Mouse (Mus musculus) liver, embryonic 11.5 days (tissue): ENCODE results near the gene Mpv17. TPM values are rescaled to one million over a fixed set of nuclear protein-coding genes. Genes with fewer than 3 reads are reported as not detected.

Experiments used
- ATAC-seq: fragments of 200-750 bp; cut with Nextera tagmentation; replicated peaks from 2 replicates; pipeline ENCODE4 v1.8.0; 2017; ENCODE audit warnings: moderate number of reproducible peaks, mild to moderate bottlenecking, moderate TSS enrichment, moderate library complexity; ENCODE audit not compliant: low FRiP score
- DNase-seq: peaks from one replicate; pipeline ENCODE4 v3.0.0-alpha.2; 2017; ENCODE audit warnings: low spot score
- H3K27ac ChIP-seq: fragments of 300-500 bp; sonication (generic); 2 replicates; pipeline ENCODE4 v1.5.1; 2014; ENCODE audit warnings: mild to moderate bottlenecking, low read depth, low read length, control low read depth
- H3K27me3 ChIP-seq: fragments of 300-500 bp; sonication (generic); replicated peaks from 2 replicates; pipeline ENCODE4 v1.6.1; 2014; ENCODE audit warnings: low read length, mixed read lengths; ENCODE audit not compliant: control insufficient read depth, insufficient read depth
- H3K36me3 ChIP-seq: fragments of 300-500 bp; sonication (generic); 2 replicates; pipeline ENCODE4 v1.6.1; 2014; ENCODE audit warnings: mild to moderate bottlenecking, low read length, moderate library complexity, mixed read lengths; ENCODE audit not compliant: control insufficient read depth, insufficient read depth
- H3K4me1 ChIP-seq: fragments of 300-500 bp; sonication (generic); replicated peaks from 2 replicates; pipeline ENCODE4 v1.6.1; 2014; ENCODE audit warnings: low read length, mixed read lengths; ENCODE audit not compliant: control insufficient read depth, insufficient read depth
- H3K4me2 ChIP-seq: fragments of 300-500 bp; sonication (generic); 2 replicates; pipeline ENCODE4 v1.6.1; 2014; ENCODE audit warnings: mild to moderate bottlenecking, control low read depth, moderate library complexity
- H3K4me3 ChIP-seq: fragments of 300-500 bp; sonication (generic); 2 replicates; pipeline ENCODE4 v1.5.1; 2014; ENCODE audit warnings: low read depth, low read length, control low read depth
- H3K9ac ChIP-seq: fragments of 300-500 bp; sonication (generic); 2 replicates; pipeline ENCODE4 v1.6.1; 2014; ENCODE audit warnings: low read depth, low read length, control low read depth
- H3K9me3 ChIP-seq: fragments of 300-500 bp; sonication (generic); 2 replicates; pipeline ENCODE4 v1.6.1; 2016; ENCODE audit warnings: low read length, inconsistent platforms, mixed read lengths; ENCODE audit not compliant: control insufficient read depth
- WGBS: fragments of 180-500 bp; shearing (Covaris S2); extraction: QIAGEN DNeasy Blood & Tissue Kit; methylation state at CpG from one replicate; pipeline ENCODE4 v1.1.7; 2014; 5-methylcytosine and 5-hydroxymethylcytosine counted together
- polyA plus RNA-seq: library from polyadenylated mRNA; unstranded; fragments of >200 nt; fragmentation: Nextera tagmentation; extraction: Ambion mirVana; gene quantifications from 2 replicates; pipeline ENCODE4 v1.2.1, GENCODE M21; 2014

Mpv17 gene
- polyA plus RNA-seq, 1 experiment from 2014 or later: 50.4 TPM

DNA sequence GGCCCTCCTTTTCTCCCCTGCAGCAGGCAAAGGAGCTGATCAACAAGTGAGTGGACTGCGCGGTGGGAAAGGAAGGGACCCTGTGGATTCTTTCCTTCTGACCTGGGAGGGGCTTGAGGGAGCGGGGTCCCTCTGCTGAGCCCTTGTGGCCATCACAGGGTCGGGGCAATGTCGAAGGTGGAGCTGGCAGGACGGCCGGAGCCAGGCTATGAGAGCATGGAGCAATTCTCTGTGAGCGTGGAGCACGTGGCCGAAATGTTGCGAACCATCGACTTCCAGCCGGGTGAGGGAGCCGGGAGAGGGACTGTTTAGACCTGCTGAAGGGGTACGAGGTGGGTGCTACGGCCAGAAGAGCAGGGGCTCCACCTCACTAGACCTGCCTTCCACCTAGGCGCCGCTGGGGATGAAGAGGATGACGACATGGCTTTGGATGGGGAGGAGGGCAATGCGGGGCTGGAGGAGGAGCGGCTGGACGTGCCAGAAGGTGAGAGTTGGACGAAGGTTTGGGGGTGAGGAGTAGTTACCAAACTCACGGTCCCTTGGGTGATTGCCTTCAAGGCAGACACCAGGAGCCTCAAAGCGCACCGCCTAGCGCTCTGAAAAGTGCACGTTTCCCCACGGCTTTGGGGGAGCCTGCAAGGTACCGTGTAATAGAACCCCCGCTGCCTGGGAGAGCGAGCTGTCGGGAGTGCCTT is 17.2 kb downstream of the Mpv17 start:
- Histone ChIP-seq H3K36me3 (no peaks in the 10 kb centered on the region; the same call in 1 of the 2 replicates), H3K27me3 (peaks cover 63% of the 10 kb centered on the region), H3K4me2 (no peak overlapping the region), H3K9me3 (no peaks in the 10 kb centered on the region), H3K27ac (no peak overlapping the region), H3K9ac (no peak overlapping the region), H3K4me1 (no peaks in the 10 kb centered on the region), H3K4me3 (no peak overlapping the region)
- WGBS: 3% methylated on average over 33 of the region's 33 CpGs
- DNase-seq: no peak
- no peak for ATAC-seq

DNA sequence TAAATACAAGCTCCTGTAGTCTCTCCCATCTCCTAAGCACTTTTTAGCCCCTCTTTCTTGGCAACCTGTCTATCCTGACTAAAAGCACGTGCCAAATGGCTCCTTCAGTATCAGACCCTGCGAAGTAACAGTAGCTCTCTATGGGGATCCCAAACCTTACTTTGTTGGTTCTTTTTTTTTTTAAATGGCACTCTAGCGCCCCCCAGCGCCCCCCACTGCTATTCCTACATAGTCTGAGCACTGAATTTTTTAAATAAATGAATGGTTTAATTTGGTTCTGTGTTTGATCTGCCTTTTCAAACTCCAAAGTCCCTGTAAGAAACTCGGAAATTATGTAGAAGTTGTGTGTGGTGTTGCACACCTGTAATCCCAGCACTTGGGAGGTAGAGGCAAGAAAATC is 28.0 kb downstream of the Mpv17 start:
- WGBS: 32% methylated on average over 5 of the region's 5 CpGs
- DNase-seq: no peak
- Histone ChIP-seq H3K4me2 (no peak overlapping the region), H3K27me3 (peaks cover 3% of the 10 kb centered on the region; the same call in 1 of the 2 replicates), H3K9ac (no peak overlapping the region), H3K27ac (no peak overlapping the region), H3K4me1 (no peaks in the 10 kb centered on the region), H3K36me3 (no peaks in the 10 kb centered on the region), H3K9me3 (no peaks in the 10 kb centered on the region), H3K4me3 (no peak overlapping the region)
- ATAC-seq: no peak

DNA sequence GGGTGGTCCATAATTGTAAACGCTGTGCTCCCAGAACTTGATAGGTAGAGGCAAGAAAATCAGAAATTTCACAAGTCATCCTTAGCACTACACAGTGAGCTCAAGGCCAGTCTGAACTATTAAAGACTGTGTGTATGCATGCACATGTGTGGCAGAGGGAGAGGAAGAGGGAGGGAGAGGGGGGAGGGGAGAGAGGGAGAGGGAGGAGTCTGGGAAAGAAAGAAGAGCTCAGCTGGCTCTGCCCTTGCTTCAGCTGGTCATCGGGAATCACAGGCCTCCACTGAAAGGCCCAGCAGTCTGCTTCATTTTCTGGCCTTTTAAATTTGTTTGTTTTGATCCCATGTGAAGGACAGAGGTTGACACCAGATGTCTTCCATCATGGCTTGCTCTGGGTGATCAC is 30.6 kb downstream of the Mpv17 start:
- H3K9me3 ChIP-seq: no peaks in the 10 kb centered on the region
- H3K27me3 ChIP-seq: no peaks in the 10 kb centered on the region
- no peak overlapping the region for H3K9ac ChIP-seq
- no peaks in the 10 kb centered on the region for H3K36me3 ChIP-seq
- no peaks in the 10 kb centered on the region for H3K4me1 ChIP-seq
- H3K4me2 ChIP-seq: no peak overlapping the region
- 68% methylated on average over 2 of the region's 2 CpGs for WGBS
- H3K4me3 ChIP-seq: no peak overlapping the region
- H3K27ac ChIP-seq: no peak overlapping the region
- ATAC-seq (no peak), DNase-seq (no peak)

DNA sequence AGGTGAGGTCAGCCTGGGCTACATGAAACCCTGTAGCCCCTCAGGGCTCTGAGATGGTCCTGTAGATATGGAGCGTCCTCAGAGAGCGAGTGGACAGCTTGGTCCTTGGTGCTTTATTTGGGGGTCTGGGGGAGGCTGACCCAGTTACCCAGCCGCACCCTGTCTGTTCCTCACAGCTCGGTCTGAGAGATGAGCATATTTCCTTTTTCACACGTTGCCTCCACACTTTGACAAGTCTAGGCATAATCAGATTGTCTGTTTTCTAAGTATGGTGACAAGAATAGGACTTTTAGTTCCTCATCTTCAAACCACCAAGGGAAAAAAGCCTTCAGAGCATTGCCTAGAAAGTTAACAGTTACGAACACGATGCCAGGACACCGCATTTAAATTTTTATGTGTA is 32.9 kb downstream of the Mpv17 start:
- H3K4me3 ChIP-seq: no peak overlapping the region
- H3K27me3 ChIP-seq: 0 out of 2 replicates have a peak, but pooled peaks cover 6% of the 10 kb centered on the region
- no peaks in the 10 kb centered on the region for H3K9me3 ChIP-seq
- H3K36me3 ChIP-seq: no peaks in the 10 kb centered on the region
- no peak overlapping the region for H3K27ac ChIP-seq
- WGBS: 65% methylated on average over 8 of the region's 8 CpGs
- ATAC-seq: no peak
- H3K9ac ChIP-seq: no peak overlapping the region
- no peak overlapping the region for H3K4me2 ChIP-seq
- no peaks in the 10 kb centered on the region for H3K4me1 ChIP-seq
- no peak for DNase-seq

DNA sequence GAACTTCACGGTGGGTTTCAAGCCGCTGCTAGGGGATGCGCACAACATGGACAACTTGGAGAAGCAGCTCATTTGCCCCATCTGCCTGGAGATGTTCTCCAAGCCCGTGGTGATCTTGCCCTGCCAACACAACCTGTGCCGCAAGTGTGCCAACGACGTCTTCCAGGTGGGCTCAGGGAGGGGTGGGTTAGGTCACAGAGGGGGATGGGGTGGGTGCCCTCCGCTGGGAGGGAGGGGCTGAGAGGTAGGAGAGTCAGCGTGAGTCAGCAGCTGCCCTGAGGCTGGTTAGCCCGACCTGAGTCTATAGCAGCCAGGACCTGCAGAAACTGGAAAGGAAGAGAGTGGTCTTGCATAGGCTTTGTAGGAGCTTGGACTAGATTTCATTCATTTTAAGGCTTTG is 37.1 kb downstream of the Mpv17 start:
- Histone ChIP-seq H3K27ac (no peak overlapping the region), H3K4me3 (no peak overlapping the region), H3K4me2 (no peak overlapping the region), H3K36me3 (no peaks in the 10 kb centered on the region), H3K4me1 (no peaks in the 10 kb centered on the region), H3K27me3 (0 out of 2 replicates have a peak, but pooled peaks cover 7% of the 10 kb centered on the region), H3K9me3 (no peaks in the 10 kb centered on the region), H3K9ac (no peak overlapping the region)
- WGBS: 22% methylated on average over 10 of the region's 10 CpGs
- DNase-seq: no peak
- ATAC-seq: no peak

DNA sequence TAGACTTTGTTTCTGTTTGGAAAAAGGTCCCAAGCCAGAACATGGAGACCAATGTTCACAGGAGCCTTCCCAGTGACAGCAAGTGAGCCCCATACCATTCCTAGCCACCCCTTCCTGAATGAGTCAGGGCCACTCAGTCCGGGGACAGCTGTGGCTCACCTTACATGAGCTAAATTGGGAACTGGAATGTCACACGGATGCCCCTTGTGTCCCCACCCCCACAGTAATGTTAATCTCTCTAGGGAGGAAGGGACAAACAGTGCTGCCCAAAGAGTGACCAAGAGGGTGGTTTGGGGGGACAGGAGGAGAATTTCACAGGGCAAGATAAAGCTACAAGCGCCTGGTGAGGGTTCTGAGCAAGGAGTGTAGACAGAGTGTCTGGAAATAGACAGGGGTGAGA is 37.7 kb downstream of the Mpv17 start, which contains the start of gene Trim54:
TSS of gene Trim54 (plus strand) at position 359 of the 400 bp plus-strand sequence.
- Histone ChIP-seq H3K27ac (no peak within 1 kb of the TSS), H3K27me3 (0 out of 2 replicates have a peak, but pooled peaks cover 7% of the 10 kb centered on the region), H3K9ac (no peak within 1 kb of the TSS), H3K4me2 (no peak within 1 kb of the TSS), H3K36me3 (no peaks in the 10 kb centered on the region), H3K4me3 (no peak within 1 kb of the TSS), H3K4me1 (no peaks in the 10 kb centered on the region), H3K9me3 (no peaks in the 10 kb centered on the region)
- no peak for DNase-seq
- WGBS: 23% methylated on average over 3 of the region's 3 CpGs
- no peak for ATAC-seq

DNA sequence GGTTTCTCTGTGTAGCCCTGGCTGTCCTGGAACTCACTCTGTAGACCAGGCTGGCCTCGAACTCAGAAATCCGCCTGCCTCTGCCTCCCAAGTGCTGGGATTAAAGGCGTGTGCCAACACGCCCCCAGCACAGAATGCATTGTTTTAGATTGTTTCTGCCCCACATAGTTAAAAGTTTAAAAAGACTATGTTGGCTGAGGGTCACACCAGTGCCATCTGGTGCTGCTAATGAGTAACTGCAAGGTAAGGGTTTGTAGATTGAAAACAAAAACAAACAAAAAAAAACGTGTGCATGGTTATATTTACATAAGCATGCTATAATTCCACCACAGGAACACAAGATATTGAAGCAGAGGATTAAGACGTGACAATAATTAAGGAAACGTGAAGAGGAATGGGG is 43.3 kb downstream of the Mpv17 start:
- H3K9ac ChIP-seq: no peak overlapping the region
- H3K27me3 ChIP-seq: no peaks in the 10 kb centered on the region
- H3K4me2 ChIP-seq: no peak overlapping the region
- H3K9me3 ChIP-seq: no peaks in the 10 kb centered on the region
- 25% methylated on average over 7 of the region's 7 CpGs for WGBS
- H3K36me3 ChIP-seq: no peaks in the 10 kb centered on the region
- ATAC-seq (no peak), DNase-seq (no peak)
- no peak overlapping the region for H3K27ac ChIP-seq
- H3K4me1 ChIP-seq: no peaks in the 10 kb centered on the region
- no peak overlapping the region for H3K4me3 ChIP-seq

DNA sequence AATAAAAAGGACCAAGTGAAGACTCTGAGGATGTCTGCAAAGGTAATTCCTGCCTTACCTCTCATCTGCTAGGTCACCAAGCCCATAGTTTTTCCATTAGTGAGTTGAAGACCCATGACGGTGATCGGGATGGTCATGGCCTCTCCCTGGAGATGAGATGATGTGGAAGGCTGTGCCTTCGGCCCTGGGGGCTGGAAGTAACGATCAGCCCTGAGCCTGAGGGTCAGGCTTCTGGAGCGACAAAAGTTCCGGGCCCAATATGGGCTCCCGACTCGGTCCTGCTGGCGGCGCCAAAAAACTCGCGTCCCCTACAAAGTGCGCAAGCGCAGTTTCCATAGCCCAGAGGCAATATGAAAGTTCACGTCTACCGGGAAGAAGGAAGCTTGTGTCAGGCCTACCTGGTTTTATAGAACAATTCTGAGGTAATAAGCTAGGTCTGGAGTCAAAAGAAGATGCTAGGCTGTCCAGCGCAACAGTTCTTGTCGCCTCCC is 46.0 kb downstream of the Mpv17 start, which contains the start of gene Slc30a3:
TSS of gene Slc30a3 (minus strand) at position 238 of the 491 bp plus-strand sequence.
- Histone ChIP-seq H3K4me3 (no peak within 1 kb of the TSS), H3K27me3 (no peaks in the 10 kb centered on the region), H3K27ac (no peak within 1 kb of the TSS), H3K36me3 (no peaks in the 10 kb centered on the region), H3K9me3 (no peaks in the 10 kb centered on the region), H3K4me1 (no peaks in the 10 kb centered on the region), H3K9ac (no peak within 1 kb of the TSS), H3K4me2 (no peak within 1 kb of the TSS)
- WGBS: 90% methylated on average over 18 of the region's 18 CpGs
- DNase-seq (no peak), ATAC-seq (no peak)

DNA sequence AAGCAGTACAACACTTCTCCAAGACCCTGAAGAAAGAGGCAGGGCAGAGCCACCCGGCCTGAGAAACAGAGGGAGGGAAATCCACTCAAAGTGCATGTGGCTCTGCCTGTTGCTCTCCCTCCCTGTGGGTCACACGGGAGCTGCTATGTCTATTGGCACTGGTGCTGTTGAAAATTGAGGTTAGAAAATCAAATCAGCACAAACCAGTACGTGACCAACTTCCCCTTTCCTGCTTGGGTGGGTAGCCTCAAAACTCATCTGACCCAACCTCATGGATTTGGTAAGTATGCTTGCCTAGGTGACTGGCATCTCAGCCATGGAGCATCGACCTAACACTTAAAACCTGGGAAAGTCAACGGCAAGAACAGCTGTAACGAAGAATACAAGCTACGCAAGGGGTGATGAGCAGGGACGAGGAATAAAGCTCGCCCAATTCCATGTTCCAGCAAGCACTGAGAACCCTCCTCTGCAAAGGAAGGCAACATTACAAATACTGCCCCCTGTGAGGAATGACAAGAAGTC is 48.2 kb downstream of the Mpv17 start, which contains the start of gene Dnajc5g:
TSS of gene Dnajc5g (plus strand) at position 472 of the 522 bp plus-strand sequence.
- Histone ChIP-seq H3K9ac (no peak within 1 kb of the TSS), H3K9me3 (no peaks in the 10 kb centered on the region), H3K4me2 (no peak within 1 kb of the TSS), H3K4me3 (no peak within 1 kb of the TSS), H3K36me3 (no peaks in the 10 kb centered on the region), H3K27ac (no peak within 1 kb of the TSS), H3K27me3 (no peaks in the 10 kb centered on the region), H3K4me1 (no peaks in the 10 kb centered on the region)
- DNase-seq (no peak), ATAC-seq (no peak)
- WGBS: 66% methylated on average over 9 of the region's 9 CpGs
